Mouse (Mus musculus) ovary, postnatal 14 days (tissue): Measurements from ENCODE around the gene Glce.
A peak's percentile ranks its signal among the peaks of the same experiment; 100 is the strongest.

Source experiments
- DNase-seq: peaks from one replicate; pipeline ENCODE4 v3.0.0; 2022; ENCODE audit warnings: low spot score

The Glce gene

GRCm38 (mm10) chr9:62123496-62123895 lies 1.0 kb upstream of the Glce start:
- no peak for DNase-seq

- DNase-seq: no peak
These were observed 656 bp downstream of the Glce start for GRCm38 (mm10) chr9:62121551-62122447.

- DNase-seq: no peak
These were observed 3.7 kb downstream of the Glce start for GRCm38 (mm10) chr9:62118754-62119153.

GRCm38 (mm10) chr9:62115826-62116225 lies 6.6 kb downstream of the Glce start:
- no peak for DNase-seq

GRCm38 (mm10) chr9:62096603-62097002 lies 25.9 kb downstream of the Glce start:
- DNase-seq: no peak

- DNase-seq: no peak
These were observed 30.9 kb downstream of the Glce start for GRCm38 (mm10) chr9:62091604-62092003.

- DNase-seq: no peak
These were observed 36.9 kb downstream of the Glce start for GRCm38 (mm10) chr9:62085548-62085947.

GRCm38 (mm10) chr9:62084896-62085295 lies 37.6 kb downstream of the Glce start:
- no peak for DNase-seq

GRCm38 (mm10) chr9:62082986-62083385 lies 39.5 kb downstream of the Glce start:
- no peak for DNase-seq

GRCm38 (mm10) chr9:62081542-62081941 lies 40.9 kb downstream of the Glce start:
- DNase-seq: no peak

GRCm38 (mm10) chr9:62080028-62080760 lies 42.3 kb downstream of the Glce start:
- no peak for DNase-seq

- DNase-seq: no peak
These were observed 60.2 kb downstream of the Glce start for GRCm38 (mm10) chr9:62062234-62062633.

GRCm38 (mm10) chr9:62060431-62060830 lies 62.0 kb downstream of the Glce start:
- DNase-seq: no peak

GRCm38 (mm10) chr9:62059941-62060340 lies 62.5 kb downstream of the Glce start:
- no peak for DNase-seq

GRCm38 (mm10) chr9:62057881-62058506 lies 64.5 kb downstream of the Glce start:
- no peak for DNase-seq

- no peak for DNase-seq
These were observed 66.2 kb downstream of the Glce start for GRCm38 (mm10) chr9:62056206-62056605.

- DNase-seq: no peak
These were observed 71.7 kb downstream of the Glce start for GRCm38 (mm10) chr9:62050801-62051200.

- DNase-seq: no peak
These were observed 73.3 kb downstream of the Glce start for GRCm38 (mm10) chr9:62049166-62049565.

GRCm38 (mm10) chr9:62042167-62042566 lies 80.3 kb downstream of the Glce start:
- DNase-seq: no peak

GRCm38 (mm10) chr9:62040008-62040608 lies 82.3 kb downstream of the Glce start:
- DNase-seq: peak; percentile 76

GRCm38 (mm10) chr9:62035806-62036205 lies 86.6 kb downstream of the Glce start:
- DNase-seq: no peak

- no peak for DNase-seq
These were observed 90.2 kb downstream of the Glce start for GRCm38 (mm10) chr9:62032206-62032605.
